Mouse (Mus musculus): ENCODE data around the gene Cdk1.
"Not testable (repeated sequence)": the region's sequence is repeated elsewhere in the genome, so short reads cannot be mapped to it uniquely, and the experiment has no call there.

The Cdk1 gene

DNA sequence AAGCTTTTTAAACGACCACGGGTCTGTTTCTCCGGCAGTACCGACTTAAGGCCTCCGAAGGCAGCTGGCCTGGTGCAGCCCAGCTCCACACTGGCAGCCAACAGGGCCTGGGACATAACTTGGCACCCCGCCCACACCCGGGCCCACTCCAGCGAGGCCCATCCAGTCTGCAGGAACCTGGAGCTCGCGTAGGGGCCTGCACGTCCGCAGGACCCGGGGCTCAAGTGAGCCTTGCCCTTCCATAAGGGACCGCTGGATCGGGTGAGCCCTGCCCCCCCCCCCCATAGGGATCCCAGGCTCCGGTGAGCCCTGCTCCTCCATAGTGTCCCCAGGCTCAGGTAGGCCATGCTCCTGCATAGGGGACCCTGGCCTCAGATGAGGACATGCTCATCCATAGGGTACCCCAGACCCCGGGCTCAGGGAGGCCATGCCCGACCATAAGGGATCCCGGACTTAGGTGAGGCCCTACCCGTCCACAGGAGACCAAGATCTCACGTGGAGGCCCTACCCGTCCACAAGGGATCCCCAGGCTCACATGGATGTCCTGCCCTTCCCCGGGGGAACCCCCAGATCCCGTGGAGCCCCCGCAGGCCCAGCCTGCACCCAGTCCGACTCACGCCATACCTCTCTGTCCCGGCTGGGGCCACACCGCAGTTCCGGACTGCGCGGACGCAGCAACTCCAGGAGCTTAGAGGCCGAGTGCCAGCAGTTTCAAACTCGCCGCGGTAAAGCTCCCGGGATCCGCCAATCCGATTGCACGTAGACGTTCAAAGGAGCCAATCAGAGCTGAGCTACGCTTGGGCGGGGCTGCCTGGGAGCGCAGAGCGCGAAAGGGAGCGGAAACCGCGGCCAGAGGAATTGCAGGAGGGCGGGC is at the start of gene Cdk1:
Gene Cdk1 (minus strand): TSS at position 727 of the 874 bp plus-strand sequence.
- DNase-seq = peak; percentile 91

GRCm38 (mm10) chr10:69399814-69400385 is 47.2 kb upstream of the Cdk1 start:
- no peak for DNase-seq

DNA sequence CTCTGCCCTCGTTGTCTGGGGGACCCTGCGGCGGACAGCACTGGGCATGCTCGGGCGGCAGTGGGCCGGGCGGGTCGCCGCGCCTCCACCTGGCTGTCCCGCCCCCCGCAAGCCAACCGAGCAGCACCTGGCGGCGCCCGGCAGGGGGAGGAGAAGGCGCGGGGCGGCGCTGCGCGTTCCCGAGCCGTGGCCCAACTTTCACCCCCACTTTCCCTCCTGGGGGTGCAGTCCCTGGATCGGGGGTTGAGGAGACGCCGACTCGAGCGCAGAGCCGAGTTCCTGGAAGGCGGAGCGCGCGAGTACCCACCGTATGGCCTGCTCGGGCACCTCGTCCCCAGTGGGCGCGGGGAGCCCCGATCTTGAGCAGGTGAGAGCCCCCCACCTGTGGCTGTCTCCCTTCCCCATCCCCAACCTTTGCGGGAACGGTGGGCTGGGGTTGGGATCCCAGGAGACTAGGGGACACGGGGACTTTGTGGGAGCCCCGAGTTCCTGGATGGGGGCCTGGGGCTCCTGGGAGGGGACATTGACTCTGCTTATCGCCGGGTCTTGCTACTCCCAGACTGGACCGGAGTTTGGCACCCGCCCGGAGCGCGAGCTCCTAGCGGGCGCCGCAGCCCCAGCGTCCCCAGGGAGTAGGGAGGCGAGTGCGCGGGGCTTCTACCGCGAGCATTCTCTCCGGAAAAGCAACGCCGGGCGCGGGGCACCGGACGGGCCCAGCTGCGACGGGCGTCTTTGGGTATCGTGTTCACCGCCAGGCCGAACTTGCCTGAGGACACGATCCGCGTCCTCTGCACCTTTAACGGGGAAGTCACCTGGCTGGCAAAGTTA is 46.2 kb upstream of the Cdk1 start, which contains the start of gene Ank3:
Gene Ank3 (plus strand): TSS at position 11 of the 828 bp plus-strand sequence.
- peak; percentile 0 for DNase-seq

- DNase-seq = no peak
These were observed 45.5 kb upstream of the Cdk1 start for GRCm38 (mm10) chr10:69398197-69398762.

- no peak for DNase-seq
These were observed 36.8 kb upstream of the Cdk1 start for GRCm38 (mm10) chr10:69389511-69389910.

- no peak for DNase-seq
These were observed 34.0 kb upstream of the Cdk1 start for GRCm38 (mm10) chr10:69386767-69387166.

- no peak for DNase-seq
These were observed 32.4 kb upstream of the Cdk1 start for GRCm38 (mm10) chr10:69385136-69385535.

- DNase-seq = no peak
These were observed 31.9 kb upstream of the Cdk1 start for GRCm38 (mm10) chr10:69384640-69385039.

DNA sequence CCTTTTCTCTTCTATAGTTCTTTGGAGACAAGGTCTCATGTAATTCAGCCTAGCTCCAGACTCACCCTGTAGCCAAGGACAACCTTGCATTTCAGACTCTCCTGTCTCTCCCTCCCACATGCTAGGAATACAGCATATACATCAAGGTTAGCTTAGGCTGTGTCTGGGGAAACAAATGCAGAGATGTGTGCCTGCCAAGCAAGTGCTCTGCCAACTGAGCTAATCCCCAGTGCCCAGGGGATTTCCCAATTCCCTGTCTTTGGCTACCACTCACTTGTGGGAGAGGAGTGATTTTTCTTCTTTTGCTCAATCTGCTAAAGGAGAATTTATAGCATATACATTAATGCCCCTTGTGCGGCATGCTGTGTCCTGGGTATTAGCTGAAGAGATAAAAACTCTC is 30.4 kb upstream of the Cdk1 start:
- no peak for DNase-seq

GRCm38 (mm10) chr10:69375154-69375553 is 22.4 kb upstream of the Cdk1 start:
- no peak for DNase-seq

- DNase-seq = no peak
These were observed 21.2 kb upstream of the Cdk1 start for GRCm38 (mm10) chr10:69373796-69374550.

- DNase-seq = no peak
These were observed 19.3 kb upstream of the Cdk1 start for GRCm38 (mm10) chr10:69372061-69372460.

- peak; percentile 12 for DNase-seq
These were observed 18.7 kb upstream of the Cdk1 start for GRCm38 (mm10) chr10:69371441-69371840.

DNA sequence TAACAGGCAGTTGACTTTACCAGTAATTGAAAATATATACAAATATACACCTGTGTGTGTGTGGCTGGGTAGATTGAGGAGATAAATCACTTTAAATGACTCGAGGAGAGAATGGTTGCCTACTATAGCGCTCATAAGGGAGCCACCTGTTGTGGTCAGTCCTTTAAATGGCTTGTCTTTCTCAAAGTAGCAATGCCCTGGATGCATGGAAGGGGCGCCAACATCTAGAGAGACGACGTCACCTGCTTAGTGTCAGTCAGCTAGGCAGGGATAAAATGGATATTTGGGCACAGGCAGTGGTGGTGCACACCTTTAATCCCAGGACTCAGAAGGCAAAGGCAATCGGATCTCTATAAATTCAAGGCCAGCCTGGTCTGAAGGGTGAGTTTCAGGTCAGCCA is 16.6 kb upstream of the Cdk1 start:
- no peak for DNase-seq

DNA sequence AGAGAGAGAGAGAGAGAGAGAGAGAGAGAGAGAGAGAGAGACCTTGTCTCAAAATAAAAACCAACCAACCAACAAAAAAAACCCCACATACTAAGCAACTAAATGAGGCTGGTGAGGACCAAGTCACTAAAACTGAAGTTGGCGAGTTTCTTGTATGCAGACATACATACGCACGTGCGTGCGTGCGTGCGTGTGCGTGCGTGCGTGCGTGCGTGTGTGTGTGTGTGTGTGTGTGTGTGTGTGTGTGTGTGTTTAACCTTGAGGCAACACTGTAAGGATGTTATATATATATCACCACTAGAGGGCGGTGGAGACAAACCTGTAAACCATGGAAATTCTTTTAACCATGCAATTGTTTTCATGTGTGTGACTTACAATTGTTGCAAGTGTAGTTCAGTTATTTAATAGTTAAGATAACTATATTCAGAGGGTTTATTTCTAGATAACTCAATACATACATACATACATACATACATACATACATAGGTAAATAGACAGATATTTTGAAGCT is 14.2 kb upstream of the Cdk1 start:
- DNase-seq = no peak

DNA sequence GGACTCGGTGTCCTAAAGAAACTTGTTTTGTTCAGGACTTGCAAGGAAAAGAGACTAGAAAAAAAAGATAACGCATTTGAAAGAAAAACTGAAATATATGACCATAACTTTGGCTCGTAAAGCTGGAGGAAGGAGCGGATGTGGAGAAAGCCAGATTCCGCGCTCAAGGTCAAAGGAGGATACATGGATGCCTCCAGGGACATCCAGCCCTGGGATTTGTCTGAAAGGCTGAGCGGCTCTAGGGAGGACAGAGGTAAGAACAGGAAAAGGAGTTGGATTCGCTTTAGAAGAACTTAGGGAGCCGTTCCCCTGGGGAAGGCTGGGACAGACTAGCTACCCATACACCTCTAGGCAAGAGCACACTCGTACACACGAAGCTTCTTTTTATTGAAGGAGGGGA is 13.5 kb upstream of the Cdk1 start:
- no peak for DNase-seq

GRCm38 (mm10) chr10:69359666-69360065 is 6.9 kb upstream of the Cdk1 start:
- no peak for DNase-seq

DNA sequence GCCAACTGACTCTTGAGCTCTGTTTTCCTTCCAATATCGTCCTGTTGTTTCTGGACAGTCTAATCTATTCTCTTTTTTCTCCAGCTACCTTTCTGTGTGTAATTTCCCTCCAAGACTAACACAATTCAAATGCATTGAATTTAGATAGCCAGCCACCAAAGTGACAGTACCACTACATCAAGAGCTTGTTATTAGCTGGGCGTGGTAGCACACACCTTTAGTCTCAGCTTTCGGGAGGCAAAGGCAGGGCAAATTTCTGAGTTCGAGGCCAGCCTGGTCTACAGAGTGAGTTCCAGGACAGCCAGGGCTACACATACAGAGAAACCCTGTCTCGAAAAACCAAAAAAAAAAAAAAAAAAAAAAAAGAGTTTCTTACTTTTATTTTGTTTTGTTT is 345 bp upstream of the Cdk1 start:
- DNase-seq = not testable (repeated sequence)

GRCm38 (mm10) chr10:69351842-69352211 is 911 bp downstream of the Cdk1 start:
- no peak for DNase-seq

DNA sequence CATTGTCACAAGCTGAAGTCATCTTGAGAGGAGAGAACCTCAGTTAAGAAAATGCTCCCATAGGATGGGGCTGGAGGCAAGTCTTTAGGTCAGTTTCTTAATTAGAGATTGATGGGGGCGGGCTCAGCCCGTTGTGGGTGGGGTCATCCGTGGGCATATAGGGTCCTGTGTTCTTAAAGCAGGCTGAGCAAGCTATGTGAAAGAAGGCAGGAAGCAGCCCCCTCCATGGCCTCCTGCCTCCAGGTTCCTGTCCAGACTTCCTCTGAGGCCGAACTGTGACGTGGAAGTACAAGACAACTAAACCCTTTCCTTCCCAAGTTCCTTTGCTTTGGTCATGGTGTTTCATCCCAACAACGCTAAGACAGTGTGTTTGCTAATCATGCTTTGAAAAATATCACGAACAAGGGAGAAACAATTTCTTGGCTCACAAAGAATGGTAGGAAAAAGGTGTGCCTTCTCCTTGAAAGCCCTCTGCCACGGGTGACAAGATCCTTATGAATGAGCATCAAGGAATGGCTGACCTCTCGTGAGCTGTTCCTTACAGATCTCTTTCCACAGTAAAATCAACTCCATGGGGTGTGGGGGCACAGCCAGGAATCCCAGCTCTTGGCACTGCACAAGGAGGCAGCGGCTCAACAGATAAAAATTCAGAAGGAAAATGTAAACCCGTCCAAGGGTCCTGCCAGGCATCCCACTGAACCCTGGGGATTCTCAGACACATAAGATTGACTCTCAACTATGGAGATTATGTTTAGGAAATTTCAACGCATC is 1.5 kb downstream of the Cdk1 start:
- no peak for DNase-seq

GRCm38 (mm10) chr10:69348206-69348605 is 4.5 kb downstream of the Cdk1 start:
- DNase-seq = no peak

Data from cerebellum, adult 8-10 months (tissue).